Mouse (Mus musculus) ES-E14 (cell line): ENCODE results near the gene H2afy. TPM values are rescaled to one million over a fixed set of nuclear protein-coding genes. Genes with fewer than 3 reads are reported as not detected.

Source experiments
- DNase-seq: peaks from one replicate; pipeline ENCODE4 v3.0.0-alpha.2; 2013; ENCODE audit warnings: low read depth, low spot score
- H3K27ac ChIP-seq: 2 replicates; pipeline ENCODE4 v1.5.1; 2012; ENCODE audit warnings: low read depth, mild to moderate bottlenecking, low read length, moderate library complexity, mixed read lengths; ENCODE audit not compliant: poor library complexity, insufficient read depth, severe bottlenecking
- H3K36me3 ChIP-seq: 2 replicates; pipeline ENCODE4 v1.6.1; 2012; ENCODE audit warnings: mild to moderate bottlenecking, low read length, moderate library complexity, mixed read lengths; ENCODE audit not compliant: control insufficient read depth, poor library complexity, insufficient read depth, severe bottlenecking
- H3K4me1 ChIP-seq, 2 experiments: fragments of 150-350 bp in 1 of 2; sonication (generic) in 1 of 2; 2 replicates each; pipeline ENCODE4 v1.6.1; 2012; ENCODE audit warnings: low read length in 2 of 2, mild to moderate bottlenecking in 1 of 2, mixed read lengths in 1 of 2; ENCODE audit not compliant: control insufficient read depth in 2 of 2, insufficient read depth in 2 of 2, poor library complexity in 1 of 2
- H3K4me3 ChIP-seq, 2 experiments: fragments of 150-350 bp in 1 of 2; sonication (generic) in 1 of 2; 2 replicates each; pipeline ENCODE4 v1.5.1; 2012; ENCODE audit warnings: low read length in 2 of 2, low read depth in 1 of 2, mild to moderate bottlenecking in 1 of 2, mixed read lengths in 1 of 2; ENCODE audit not compliant: insufficient read depth in 1 of 2, poor library complexity in 1 of 2, severe bottlenecking in 1 of 2
- H3K9ac ChIP-seq: 2 replicates; pipeline ENCODE4 v1.6.1; 2012; ENCODE audit warnings: low read depth, mild to moderate bottlenecking, low read length, mixed read lengths; ENCODE audit not compliant: poor library complexity, insufficient read depth, severe bottlenecking
- H3K9me3 ChIP-seq: fragments of 150-350 bp; sonication (generic); 2 replicates; pipeline ENCODE4 v1.6.1; 2012; ENCODE audit warnings: low read depth, mild to moderate bottlenecking, low read length; ENCODE audit not compliant: control insufficient read depth, insufficient read depth
- CHD2 ChIP-seq: IDR thresholded peaks from 2 replicates; pipeline ENCODE4 v1.6.1; 2014; ENCODE audit warnings: mild to moderate bottlenecking, low read depth, low read length, inconsistent platforms
- HCFC1 ChIP-seq: IDR thresholded peaks from 2 replicates; pipeline ENCODE4 v1.6.1; 2012; ENCODE audit warnings: low read length, inconsistent platforms, borderline replicate concordance; ENCODE audit not compliant: insufficient read depth
- MAFK ChIP-seq: IDR thresholded peaks from 2 replicates; pipeline ENCODE4 v1.6.1; 2014; ENCODE audit warnings: mild to moderate bottlenecking, low read depth, low read length, inconsistent platforms; ENCODE audit not compliant: insufficient read depth
- ZC3H11A ChIP-seq: IDR thresholded peaks from 2 replicates; pipeline ENCODE4 v1.6.1; 2012; ENCODE audit warnings: low read depth, mild to moderate bottlenecking, inconsistent platforms, low read length, borderline replicate concordance
- ZNF384 ChIP-seq: IDR thresholded peaks from 2 replicates; pipeline ENCODE4 v1.6.1; 2012; ENCODE audit warnings: low read depth, low read length, inconsistent platforms
- in situ Hi-C, 2 experiments: fragments of 600-800 bp; cut with MboI; formaldehyde crosslinking; loops; one replicate each; pipeline ENCODE4 v1.15.1; 2025; ENCODE audit warnings: low sequenced_read_pairs in 2 of 2, inconsistent platforms in 1 of 2; ENCODE audit not compliant: unreplicated experiment in 2 of 2
- total RNA-seq: library from RNA; depleted of rRNA; stranded (reverse); fragments of 300-350 nt; gene quantifications from 2 replicates; pipeline ENCODE4 v1.2.3, GENCODE M21; 2012

The H2afy gene
- total RNA-seq, 1 experiment, result 67.3 TPM

DNA sequence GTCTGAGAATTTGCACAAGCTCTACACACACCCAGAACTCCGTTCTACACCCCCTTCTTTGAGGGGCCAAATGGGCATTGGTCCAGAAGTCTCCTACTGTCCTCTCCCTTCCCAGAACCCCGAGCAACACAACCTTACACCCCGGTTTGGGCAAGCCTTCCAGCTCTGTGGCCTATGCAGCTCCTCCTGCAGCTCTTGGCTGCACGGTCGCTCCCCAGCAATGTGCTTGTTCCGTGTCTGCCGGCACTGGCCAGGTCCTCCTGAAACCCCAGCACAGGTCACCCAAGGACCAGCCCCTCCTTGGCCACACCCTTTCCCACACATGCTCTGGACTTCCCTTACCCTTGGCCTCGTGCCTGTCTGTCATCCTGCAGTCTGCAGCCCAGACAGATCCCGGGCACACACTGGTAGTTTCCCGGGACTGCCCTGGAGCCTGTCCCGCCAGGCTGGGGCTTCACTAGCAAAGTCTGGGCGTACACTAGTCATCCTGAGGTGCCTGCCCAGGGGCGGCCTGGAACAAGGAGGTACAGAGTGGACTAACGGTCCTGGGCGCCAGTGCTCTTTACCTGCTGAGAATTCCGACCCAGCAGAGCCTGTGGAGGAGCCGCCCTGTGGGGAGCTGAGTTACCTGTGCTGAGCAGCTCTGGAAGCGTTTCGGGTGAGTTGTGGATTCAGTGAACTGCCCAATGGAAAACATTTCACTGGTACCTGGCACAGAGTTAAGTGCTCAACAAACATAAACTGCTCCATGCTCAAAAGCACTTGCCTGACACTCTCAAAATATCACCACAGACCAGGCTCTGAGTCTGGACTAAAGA lies 22.5 kb downstream of the H2afy start:
- Histone ChIP-seq H3K9ac (no peak overlapping the region), H3K9me3 (no peaks in the 10 kb centered on the region), H3K27ac (no peak overlapping the region), H3K36me3 (peaks cover 13% of the 10 kb centered on the region; the same call in 1 of the 2 replicates), H3K4me3 (no peak overlapping the region), H3K4me1 (peaks cover 4 to 43% of the 10 kb centered on the region in 2 experiments)
- in situ Hi-C loops, result no loop called here
- DNase-seq, result no peak
- TF ChIP-seq MAFK (no peak), ZC3H11A (no peak), HCFC1 (no peak), ZNF384 (no peak), CHD2 (no peak)

GRCm38 (mm10) chr13:56112980-56113379 lies 23.2 kb downstream of the H2afy start:
- Histone ChIP-seq H3K4me3 (no peak overlapping the region), H3K27ac (no peak overlapping the region), H3K4me1 (peaks cover 4 to 44% of the 10 kb centered on the region in 2 experiments), H3K36me3 (peaks cover 10% of the 10 kb centered on the region; the same call in 1 of the 2 replicates), H3K9me3 (no peaks in the 10 kb centered on the region), H3K9ac (no peak overlapping the region)
- DNase-seq, result no peak
- in situ Hi-C loops, result no loop called here
- TF ChIP-seq MAFK (no peak), ZC3H11A (no peak), HCFC1 (no peak), ZNF384 (no peak), CHD2 (no peak)

GRCm38 (mm10) chr13:56112496-56112895 lies 23.7 kb downstream of the H2afy start:
- H3K4me3 ChIP-seq, result no peak overlapping the region
- TF ChIP-seq HCFC1 (no peak), ZNF384 (no peak), MAFK (no peak), CHD2 (no peak), ZC3H11A (no peak)
- in situ Hi-C loops, result no loop called here
- H3K36me3 ChIP-seq, result peaks cover 7% of the 10 kb centered on the region; the same call in 1 of the 2 replicates
- H3K27ac ChIP-seq, result no peak overlapping the region
- no peaks in the 10 kb centered on the region for H3K9me3 ChIP-seq
- H3K9ac ChIP-seq, result no peak overlapping the region
- peaks cover 4 to 44% of the 10 kb centered on the region in 2 experiments for H3K4me1 ChIP-seq
- DNase-seq, result peak; percentile 37

DNA sequence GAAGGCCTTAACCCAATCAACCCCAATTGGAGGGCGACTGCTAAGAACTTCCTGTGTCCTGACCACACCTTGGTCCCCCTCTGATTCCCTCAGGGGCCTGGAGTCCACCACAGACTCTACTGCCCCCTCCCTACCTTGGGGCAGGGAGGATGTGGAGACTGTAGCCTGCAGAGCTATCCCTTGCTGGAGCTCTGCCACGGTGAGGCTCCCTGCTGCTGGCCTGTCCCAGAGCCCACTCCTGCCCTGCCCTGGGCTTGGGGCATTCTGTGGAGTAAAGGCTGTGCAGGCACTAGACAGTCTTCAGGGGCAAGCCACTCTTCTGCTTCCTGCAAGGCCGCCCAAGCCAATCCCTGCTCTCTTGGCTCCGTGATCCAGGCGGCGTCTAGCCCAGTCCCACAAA lies 24.6 kb downstream of the H2afy start:
- in situ Hi-C loops, result no loop called here
- Histone ChIP-seq H3K27ac (peak overlapping the region; percentile 7; the same call in 1 of the 2 replicates), H3K4me1 (peaks cover 2 to 41% of the 10 kb centered on the region in 2 experiments), H3K36me3 (peaks cover 6% of the 10 kb centered on the region; the same call in 1 of the 2 replicates), H3K9me3 (no peaks in the 10 kb centered on the region), H3K9ac (no peak overlapping the region), H3K4me3 (no peak overlapping the region)
- no peak for DNase-seq
- TF ChIP-seq MAFK, result no peak
- no peak for TF ChIP-seq ZC3H11A
- no peak for TF ChIP-seq CHD2
- TF ChIP-seq ZNF384, result no peak
- no peak for TF ChIP-seq HCFC1
